Mouse (Mus musculus) intestine, embryonic 16.5 days (tissue): ENCODE data around the gene H2-Ob. TPM values are rescaled to one million over a fixed set of nuclear protein-coding genes. Genes with fewer than 3 reads are reported as not detected.

Experiments
- ATAC-seq: fragments of 200-750 bp; cut with Nextera tagmentation; 2 replicates; pipeline ENCODE4 v1.8.0; 2017; ENCODE audit warnings: moderate TSS enrichment, moderate library complexity
- H3K27ac ChIP-seq: fragments of 300-500 bp; sonication (generic); 2 replicates; pipeline ENCODE4 v1.5.1; 2014; ENCODE audit warnings: mild to moderate bottlenecking, low read length
- H3K27me3 ChIP-seq: fragments of 300-500 bp; sonication (generic); replicated peaks from 2 replicates; pipeline ENCODE4 v1.6.1; 2014; ENCODE audit warnings: low read length, control low read depth, mixed read lengths; ENCODE audit not compliant: control insufficient read depth, insufficient read depth
- H3K36me3 ChIP-seq: fragments of 300-500 bp; sonication (generic); 2 replicates; pipeline ENCODE4 v1.6.1; 2014; ENCODE audit warnings: low read length, control low read depth; ENCODE audit not compliant: control insufficient read depth, insufficient read depth
- H3K4me1 ChIP-seq: fragments of 300-500 bp; sonication (generic); 2 replicates; pipeline ENCODE4 v1.6.1; 2014; ENCODE audit warnings: low read length, control low read depth, mixed read lengths; ENCODE audit not compliant: control insufficient read depth, insufficient read depth
- H3K4me2 ChIP-seq: fragments of 300-500 bp; sonication (generic); 2 replicates; pipeline ENCODE4 v1.6.1; 2014; ENCODE audit warnings: low read depth, low read length, control low read depth
- H3K4me3 ChIP-seq: fragments of 300-500 bp; sonication (generic); 2 replicates; pipeline ENCODE4 v1.5.1; 2014; ENCODE audit warnings: mild to moderate bottlenecking, low read length
- H3K9ac ChIP-seq: fragments of 300-500 bp; sonication (generic); 2 replicates; pipeline ENCODE4 v1.6.1; 2014; ENCODE audit warnings: low read depth, low read length
- H3K9me3 ChIP-seq: fragments of 300-500 bp; sonication (generic); 2 replicates; pipeline ENCODE4 v1.6.1; 2016; ENCODE audit warnings: low read length, control low read depth; ENCODE audit not compliant: control insufficient read depth
- WGBS: fragments of 180-500 bp; shearing (Covaris S2); extraction: QIAGEN DNeasy Blood & Tissue Kit; methylation state at CpG from one replicate; pipeline ENCODE4 v1.1.7; 2014; 5-methylcytosine and 5-hydroxymethylcytosine counted together
- polyA plus RNA-seq: library from polyadenylated mRNA; unstranded; fragments of >200 nt; fragmentation: Nextera tagmentation; extraction: Ambion mirVana; gene quantifications from 2 replicates; pipeline ENCODE4 v1.2.1, GENCODE M21; 2015

Gene H2-Ob
- polyA plus RNA-seq, 1 experiment from 2014 or later: 0.15 TPM

- Histone ChIP-seq H3K36me3 (no peaks in the 10 kb centered on the region), H3K4me2 (peak overlapping the region; percentile 91), H3K4me3 (peak overlapping the region; percentile 55), H3K9ac (peak overlapping the region; percentile 71), H3K4me1 (peaks cover 8% of the 10 kb centered on the region; the same call in 1 of the 2 replicates), H3K9me3 (no peaks in the 10 kb centered on the region), H3K27me3 (peaks cover 13% of the 10 kb centered on the region; the same call in 1 of the 2 replicates), H3K27ac (no peak overlapping the region)
- peak; percentile 37 for ATAC-seq
- 2% methylated on average over 87 of the region's 93 CpGs for WGBS
These were observed 26.0 kb downstream of the H2-Ob start for GRCm38 (mm10) chr17:34264452-34265351.

GRCm38 (mm10) chr17:34268262-34268661, 29.6 kb downstream of the H2-Ob start:
- peaks cover 8% of the 10 kb centered on the region; the same call in 1 of the 2 replicates for H3K4me1 ChIP-seq
- H3K9me3 ChIP-seq: no peaks in the 10 kb centered on the region
- H3K4me3 ChIP-seq: no peak overlapping the region
- H3K27me3 ChIP-seq: peaks cover 11% of the 10 kb centered on the region; the same call in 1 of the 2 replicates
- 67% methylated on average over 2 of the region's 2 CpGs for WGBS
- H3K36me3 ChIP-seq: no peaks in the 10 kb centered on the region
- no peak overlapping the region for H3K27ac ChIP-seq
- H3K9ac ChIP-seq: no peak overlapping the region
- ATAC-seq: no peak
- no peak overlapping the region for H3K4me2 ChIP-seq

GRCm38 (mm10) chr17:34268748-34269147, 30.0 kb downstream of the H2-Ob start:
- H3K9me3 ChIP-seq: no peaks in the 10 kb centered on the region
- no peak for ATAC-seq
- 0 out of 2 replicates have a peak, but pooled peaks cover 8% of the 10 kb centered on the region for H3K4me1 ChIP-seq
- no peak overlapping the region for H3K27ac ChIP-seq
- 83% methylated on average over 2 of the region's 2 CpGs for WGBS
- no peak overlapping the region for H3K9ac ChIP-seq
- H3K36me3 ChIP-seq: no peaks in the 10 kb centered on the region
- H3K4me2 ChIP-seq: no peak overlapping the region
- H3K27me3 ChIP-seq: peaks cover 6% of the 10 kb centered on the region; the same call in 1 of the 2 replicates
- no peak overlapping the region for H3K4me3 ChIP-seq

GRCm38 (mm10) chr17:34269817-34270216, 31.1 kb downstream of the H2-Ob start:
- H3K36me3 ChIP-seq: no peaks in the 10 kb centered on the region
- no peaks in the 10 kb centered on the region for H3K27me3 ChIP-seq
- no peak overlapping the region for H3K4me3 ChIP-seq
- H3K27ac ChIP-seq: no peak overlapping the region
- no peak overlapping the region for H3K9ac ChIP-seq
- no peaks in the 10 kb centered on the region for H3K9me3 ChIP-seq
- no peak overlapping the region for H3K4me2 ChIP-seq
- ATAC-seq: no peak
- 0 out of 2 replicates have a peak, but pooled peaks cover 3% of the 10 kb centered on the region for H3K4me1 ChIP-seq
- 72% methylated on average over 4 of the region's 4 CpGs for WGBS

DNA sequence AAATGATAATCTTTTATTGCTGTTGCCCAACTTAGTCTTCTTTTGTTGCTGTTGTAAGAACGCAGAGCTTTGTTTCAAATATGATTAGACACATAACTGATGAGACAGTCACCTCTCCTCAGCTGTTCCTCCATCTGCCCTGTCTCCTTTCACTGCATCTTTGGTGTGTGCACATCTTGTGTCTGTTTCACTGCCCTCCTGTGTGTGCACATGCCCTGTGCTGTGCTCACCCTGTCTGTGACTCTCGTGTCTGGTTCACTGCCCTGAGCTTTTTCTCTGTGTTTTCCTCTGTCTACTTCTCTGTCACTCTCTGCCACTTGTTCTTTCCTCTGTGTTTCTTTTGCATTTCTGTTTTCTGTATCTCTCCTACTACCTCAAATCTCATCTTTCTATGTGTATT, 31.5 kb downstream of the H2-Ob start:
- WGBS: 69% methylated on average over 2 of the region's 2 CpGs
- Histone ChIP-seq H3K4me1 (no peaks in the 10 kb centered on the region), H3K27me3 (no peaks in the 10 kb centered on the region), H3K9me3 (no peaks in the 10 kb centered on the region), H3K4me3 (no peak overlapping the region), H3K9ac (no peak overlapping the region), H3K4me2 (no peak overlapping the region), H3K27ac (no peak overlapping the region), H3K36me3 (no peaks in the 10 kb centered on the region)
- ATAC-seq: no peak

GRCm38 (mm10) chr17:34270940-34271339, 32.2 kb downstream of the H2-Ob start:
- Histone ChIP-seq H3K9ac (no peak overlapping the region), H3K9me3 (no peaks in the 10 kb centered on the region), H3K4me2 (no peak overlapping the region), H3K36me3 (no peaks in the 10 kb centered on the region), H3K4me1 (no peaks in the 10 kb centered on the region), H3K27me3 (no peaks in the 10 kb centered on the region), H3K4me3 (no peak overlapping the region), H3K27ac (no peak overlapping the region)
- ATAC-seq: no peak
- 85% methylated on average over 2 of the region's 2 CpGs for WGBS

- H3K9me3 ChIP-seq: no peaks in the 10 kb centered on the region
- no peaks in the 10 kb centered on the region for H3K36me3 ChIP-seq
- H3K4me3 ChIP-seq: no peak overlapping the region
- H3K4me1 ChIP-seq: no peaks in the 10 kb centered on the region
- no peak for ATAC-seq
- 90% methylated on average over 1 of the region's 1 CpGs for WGBS
- no peak overlapping the region for H3K4me2 ChIP-seq
- H3K27ac ChIP-seq: no peak overlapping the region
- H3K27me3 ChIP-seq: no peaks in the 10 kb centered on the region
- H3K9ac ChIP-seq: no peak overlapping the region
These were observed 33.4 kb downstream of the H2-Ob start for GRCm38 (mm10) chr17:34272102-34272501.

- ATAC-seq: no peak
- H3K9me3 ChIP-seq: no peaks in the 10 kb centered on the region
- H3K4me1 ChIP-seq: no peaks in the 10 kb centered on the region
- no peak overlapping the region for H3K4me3 ChIP-seq
- no peaks in the 10 kb centered on the region for H3K27me3 ChIP-seq
- no peak overlapping the region for H3K9ac ChIP-seq
- no peak overlapping the region for H3K4me2 ChIP-seq
- H3K27ac ChIP-seq: no peak overlapping the region
- H3K36me3 ChIP-seq: no peaks in the 10 kb centered on the region
- 80% methylated on average over 1 of the region's 1 CpGs for WGBS
These were observed 41.9 kb downstream of the H2-Ob start for GRCm38 (mm10) chr17:34280499-34281038.

GRCm38 (mm10) chr17:34281836-34282235, 43.1 kb downstream of the H2-Ob start:
- 65% methylated on average over 1 of the region's 1 CpGs for WGBS
- no peak for ATAC-seq
- no peak overlapping the region for H3K4me2 ChIP-seq

More at GRCm38 (mm10) chr17:34281836-34282235, 43.1 kb downstream of the H2-Ob start:
- H3K27me3 ChIP-seq: no peaks in the 10 kb centered on the region
- H3K36me3 ChIP-seq: no peaks in the 10 kb centered on the region
- H3K9ac ChIP-seq: no peak overlapping the region
- H3K4me3 ChIP-seq: no peak overlapping the region
- H3K9me3 ChIP-seq: no peaks in the 10 kb centered on the region
- H3K27ac ChIP-seq: no peak overlapping the region
- H3K4me1 ChIP-seq: no peaks in the 10 kb centered on the region
